ENCODE assay signal across 8 mouse cellular contexts in the genomic region with DNA sequence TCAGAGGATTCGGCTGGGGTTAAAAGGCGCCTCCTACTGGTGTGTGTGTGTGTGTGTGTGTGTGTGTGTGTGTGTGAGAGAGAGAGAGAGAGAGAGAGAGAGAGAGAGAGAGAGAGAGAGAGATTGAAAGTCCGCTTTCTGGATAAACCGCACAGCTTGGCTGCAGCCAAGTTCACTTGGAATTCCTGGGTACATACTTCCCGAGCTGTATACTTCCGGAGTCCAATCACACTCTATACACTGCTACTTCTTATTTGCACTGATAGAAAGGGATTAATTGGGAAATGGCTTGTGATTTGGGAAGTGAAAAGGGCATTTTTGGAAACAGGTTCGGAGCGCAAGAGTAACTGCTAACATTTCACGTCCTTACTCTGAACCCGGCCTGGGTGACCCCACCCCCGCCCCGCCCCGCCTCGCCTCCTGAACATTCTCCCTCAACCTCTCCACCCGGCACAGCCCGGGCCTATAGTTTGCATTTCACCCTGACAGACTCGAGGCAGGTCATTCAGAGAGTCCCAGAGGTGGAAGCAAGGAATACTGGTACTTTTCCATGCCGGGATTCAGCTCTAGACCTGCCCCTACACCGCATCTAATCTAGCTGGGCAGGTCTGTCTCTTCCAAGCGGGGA. TPM values are rescaled to one million over a fixed set of nuclear protein-coding genes. Genes with fewer than 3 reads are reported as not detected.
DNase-seq lines count a peak whose midpoint lies in the region; ATAC-seq lines count a peak whose summit lies in the region.

No protein-coding gene starts in this region.

- peak overlapping the region; percentile 92 for H3K4me2 ChIP-seq in heart, embryonic 16.5 days (ENCODE audit: low read depth, low read length)
- peak overlapping the region; percentile 93 for H3K4me2 ChIP-seq in embryonic facial prominence, embryonic 12.5 days (replicated peaks)
- peak overlapping the region; percentile 98 for H3K4me2 ChIP-seq in kidney, embryonic 14.5 days (replicated peaks; ENCODE audit: low read depth, low read length)
- peak overlapping the region; percentile 98 for H3K4me2 ChIP-seq in midbrain, embryonic 15.5 days

- peak overlapping the region; percentile 95 for H3K27ac ChIP-seq in heart, embryonic 16.5 days (ENCODE audit: low read length)
- H3K27ac ChIP-seq in embryonic facial prominence, embryonic 12.5 days: peak overlapping the region; percentile 46; the same call in 1 of the 2 replicates
- H3K27ac ChIP-seq in kidney, embryonic 14.5 days (ENCODE audit: low read depth, low read length): peak overlapping the region; percentile 85
- H3K27ac ChIP-seq in midbrain, embryonic 15.5 days: no peak overlapping the region

- no peaks in the 10 kb centered on the region for H3K36me3 ChIP-seq in heart, embryonic 16.5 days (ENCODE audit: control insufficient read depth, insufficient read depth)
- no peaks in the 10 kb centered on the region for H3K36me3 ChIP-seq in embryonic facial prominence, embryonic 12.5 days
- no peaks in the 10 kb centered on the region for H3K36me3 ChIP-seq in kidney, embryonic 14.5 days (ENCODE audit: control insufficient read depth, insufficient read depth, low read length)
- no peaks in the 10 kb centered on the region for H3K36me3 ChIP-seq in midbrain, embryonic 15.5 days (replicated peaks)

- no peak for ATAC-seq in heart, embryonic 16.5 days (replicated peaks; ENCODE audit: extremely low read depth, insufficient read depth, low FRiP score)
- no peak for ATAC-seq in embryonic facial prominence, embryonic 12.5 days (ENCODE audit: insufficient number of reproducible peaks, insufficient read depth, low FRiP score, low TSS enrichment)
- ATAC-seq in kidney, embryonic 14.5 days (ENCODE audit: low FRiP score, low TSS enrichment): no peak
- ATAC-seq in midbrain, embryonic 15.5 days (replicated peaks): no peak
- ATAC-seq in erythroid progenitor cell, adult 5-6 weeks (replicated peaks; ENCODE audit: low FRiP score, poor library complexity, severe bottlenecking): no peak

- H3K4me3 ChIP-seq in heart, embryonic 16.5 days (ENCODE audit: low read length): peak overlapping the region; percentile 85
- H3K4me3 ChIP-seq in embryonic facial prominence, embryonic 12.5 days: peak overlapping the region; percentile 72
- peak overlapping the region; percentile 69 for H3K4me3 ChIP-seq in kidney, embryonic 14.5 days (ENCODE audit: low read length)
- peak overlapping the region; percentile 53; the same call in 1 of the 2 replicates for H3K4me3 ChIP-seq in midbrain, embryonic 15.5 days

- DNase-seq in heart, adult 8-10 months (ENCODE audit: low spot score): no peak
- no peak for DNase-seq in gastrocnemius, postnatal 4 days (ENCODE audit: low spot score in 2 of 2)
- no peak for DNase-seq in frontal cortex, postnatal 25 days (ENCODE audit: low spot score in 2 of 2)

- H3K4me1 ChIP-seq in heart, embryonic 16.5 days (ENCODE audit: control insufficient read depth, insufficient read depth, low read length): peaks cover 36% of the 10 kb centered on the region
- H3K4me1 ChIP-seq in embryonic facial prominence, embryonic 12.5 days: peaks cover 33% of the 10 kb centered on the region
- peaks cover 26% of the 10 kb centered on the region for H3K4me1 ChIP-seq in kidney, embryonic 14.5 days (ENCODE audit: control insufficient read depth, insufficient read depth, low read length)
- peaks cover 26% of the 10 kb centered on the region for H3K4me1 ChIP-seq in midbrain, embryonic 15.5 days

- H3K9me3 ChIP-seq in heart, embryonic 16.5 days (replicated peaks; ENCODE audit: control insufficient read depth, low read length): no peaks in the 10 kb centered on the region
- no peaks in the 10 kb centered on the region for H3K9me3 ChIP-seq in embryonic facial prominence, embryonic 12.5 days
- H3K9me3 ChIP-seq in kidney, embryonic 14.5 days (ENCODE audit: control insufficient read depth, low read length): no peaks in the 10 kb centered on the region
- H3K9me3 ChIP-seq in midbrain, embryonic 15.5 days: no peaks in the 10 kb centered on the region

- H3K27me3 ChIP-seq in heart, embryonic 16.5 days (ENCODE audit: control insufficient read depth, insufficient read depth, low read length): no peaks in the 10 kb centered on the region
- peaks cover 15% of the 10 kb centered on the region; the same call in 1 of the 2 replicates for H3K27me3 ChIP-seq in embryonic facial prominence, embryonic 12.5 days
- H3K27me3 ChIP-seq in kidney, embryonic 14.5 days (ENCODE audit: control insufficient read depth, insufficient read depth, low read length): no peaks in the 10 kb centered on the region
- peaks cover 31% of the 10 kb centered on the region for H3K27me3 ChIP-seq in midbrain, embryonic 15.5 days (replicated peaks)

- H3K9ac ChIP-seq in heart, embryonic 16.5 days (ENCODE audit: low read length): peak overlapping the region; percentile 91
- peak overlapping the region; percentile 70 for H3K9ac ChIP-seq in embryonic facial prominence, embryonic 12.5 days
- peak overlapping the region; percentile 72; the same call in 1 of the 2 replicates for H3K9ac ChIP-seq in kidney, embryonic 14.5 days (ENCODE audit: low read depth, low read length)
- no peak overlapping the region for H3K9ac ChIP-seq in midbrain, embryonic 15.5 days

- WGBS in heart, embryonic 16.5 days: 8% methylated on average over 20 of the region's 20 CpGs
- 5% methylated on average over 20 of the region's 20 CpGs for WGBS in embryonic facial prominence, embryonic 12.5 days
- WGBS in kidney, embryonic 14.5 days: 6% methylated on average over 20 of the region's 20 CpGs
- 4% methylated on average over 20 of the region's 20 CpGs for WGBS in midbrain, embryonic 15.5 days

RNA-seq across cellular contexts. Expression of a gene that starts 0.9 kb away (rescaled TPM):
- polyA plus RNA-seq in heart, embryonic 16.5 days (2015; fragmentation: Nextera tagmentation; extraction: Ambion mirVana): 48.5 and 49.2 TPM in 2 replicates
- 1 to 10 TPM; 4.4 to 5.4 (median 4.7) TPM for total RNA-seq in heart, adult 8-10 months (2022)
- polyA plus RNA-seq in embryonic facial prominence, embryonic 12.5 days (2016; fragmentation: Nextera tagmentation; extraction: Ambion mirVana): 10.8 and 12.2 TPM in 2 replicates
- 16.7 and 23.0 TPM in 2 replicates for polyA plus RNA-seq in kidney, embryonic 14.5 days (2014; fragmentation: Nextera tagmentation; extraction: Ambion mirVana)
- 8.1 and 8.5 TPM in 2 replicates for polyA plus RNA-seq in midbrain, embryonic 15.5 days (2015; fragmentation: Nextera tagmentation; extraction: Ambion mirVana)
- total RNA-seq in gastrocnemius, postnatal 4 days (2021): 1 to 10 TPM; 6.1 to 7.6 TPM
- 1.8 TPM in 1 of 2 replicates, not detected in the other for total RNA-seq in erythroid progenitor cell, adult 5-6 weeks (2015; ENCODE audit: low replicate concordance)
- total RNA-seq in erythroid progenitor cell, adult 5-6 weeks (2017; ENCODE audit: low replicate concordance): 1.2 and 1.4 TPM in 2 replicates
